Mouse (Mus musculus) small intestine, adult 2 months (tissue): ENCODE results near the gene Erp29. TPM values are rescaled to one million over a fixed set of nuclear protein-coding genes. Genes with fewer than 3 reads are reported as not detected.

Experiments
- H3K27ac ChIP-seq: fragments of 200-500 bp; 2 replicates; pipeline ENCODE4 v1.5.1; 2012; ENCODE audit warnings: low read depth, low read length, control low read depth, inconsistent platforms; ENCODE audit not compliant: insufficient read depth
- H3K27me3 ChIP-seq: fragments of 200-500 bp; 2 replicates; pipeline ENCODE4 v1.6.1; 2012; ENCODE audit warnings: mild to moderate bottlenecking, moderate library complexity, low read length, inconsistent platforms; ENCODE audit not compliant: control insufficient read depth, insufficient read depth
- H3K36me3 ChIP-seq: fragments of 200-500 bp; 2 replicates; pipeline ENCODE4 v1.6.1; 2012; ENCODE audit warnings: mild to moderate bottlenecking, low read length, control low read depth, inconsistent platforms; ENCODE audit not compliant: control insufficient read depth, insufficient read depth
- H3K4me1 ChIP-seq: fragments of 200-500 bp; 2 replicates; pipeline ENCODE4 v1.6.1; 2012; ENCODE audit warnings: low read length, inconsistent platforms, mixed read lengths; ENCODE audit not compliant: control insufficient read depth, insufficient read depth, insufficient read length
- H3K4me3 ChIP-seq: fragments of 200-500 bp; 2 replicates; pipeline ENCODE4 v1.5.1; 2012; ENCODE audit warnings: low read depth, mild to moderate bottlenecking, control low read depth, inconsistent platforms, low read length, moderate library complexity
- CTCF ChIP-seq: fragments of 200-500 bp; IDR thresholded peaks from 2 replicates; pipeline ENCODE4 v1.5.1; 2012; ENCODE audit warnings: low read depth, mild to moderate bottlenecking, control low read depth, inconsistent platforms, low read length, moderate library complexity, mixed read lengths; ENCODE audit not compliant: insufficient replicate concordance, insufficient read length; ENCODE audit errors: extremely low read depth
- POLR2A ChIP-seq: fragments of 200-500 bp; IDR thresholded peaks from 2 replicates; pipeline ENCODE4 v1.6.1; 2012; ENCODE audit warnings: low read depth, mild to moderate bottlenecking, control low read depth, inconsistent platforms, low read length, moderate library complexity
- whole genome bisulfite sequencing: fragments of 180-500 bp; shearing (Covaris S2); methylation state at CpG from one replicate; pipeline ENCODE4 v1.1.7; 2018; 5-methylcytosine and 5-hydroxymethylcytosine counted together
- polyA plus RNA-seq: library from polyadenylated mRNA; depleted of rRNA; stranded (reverse); fragments of >200 nt; gene quantifications from 2 replicates; pipeline ENCODE4 v1.2.3, GENCODE M21; 2012

Erp29 gene
- polyA plus RNA-seq, 1 experiment: 35.6 TPM

DNA sequence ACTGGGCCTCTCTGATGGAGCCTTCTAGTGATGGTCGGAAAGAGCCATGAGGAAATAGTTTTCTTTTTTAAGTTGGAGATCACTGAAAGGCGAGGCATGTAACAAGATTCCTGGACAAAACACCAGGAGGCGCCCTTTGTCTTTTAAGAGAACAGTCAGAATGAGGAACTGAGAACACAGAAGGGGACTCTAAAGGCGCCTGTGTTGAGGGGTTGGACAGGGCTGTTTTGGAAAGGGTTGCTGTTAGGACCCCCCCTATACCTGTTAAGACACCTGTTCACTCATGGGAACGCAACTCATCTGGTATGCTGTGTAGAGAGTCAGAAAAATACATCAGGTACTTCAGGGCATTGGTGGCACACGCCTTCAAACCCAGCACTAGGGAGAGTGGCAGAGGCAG is 2.3 kb downstream of the Erp29 start:
- H3K27ac ChIP-seq: no peak overlapping the region
- no peak for TF ChIP-seq POLR2A
- peak; percentile 40; the same call in 1 of the 2 replicates for TF ChIP-seq CTCF

DNA sequence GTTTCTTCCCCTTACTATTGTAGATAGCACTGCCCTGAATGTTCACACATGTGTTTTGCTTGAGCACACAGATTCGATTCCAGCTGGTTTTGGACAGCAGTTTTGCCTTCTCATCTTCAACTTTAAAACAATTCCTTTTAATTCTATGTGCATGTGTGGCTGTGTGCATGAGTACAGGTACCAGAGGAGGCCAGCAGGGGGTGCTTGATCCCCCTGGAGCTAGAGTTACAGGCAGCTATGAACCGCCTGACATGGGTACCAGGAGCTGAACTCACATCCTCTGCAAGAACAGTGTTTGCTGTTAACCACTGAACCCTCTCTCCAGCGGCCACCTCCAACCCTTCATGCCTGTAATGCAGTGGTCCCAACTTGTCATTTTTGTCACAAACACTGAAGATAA is 3.9 kb downstream of the Erp29 start:
- H3K36me3 ChIP-seq: peaks cover 36% of the 10 kb centered on the region
- H3K27me3 ChIP-seq: no peaks in the 10 kb centered on the region
- peaks cover 6% of the 10 kb centered on the region; the same call in 1 of the 2 replicates for H3K4me1 ChIP-seq
- H3K4me3 ChIP-seq: no peak overlapping the region
- H3K27ac ChIP-seq: no peak overlapping the region
- TF ChIP-seq CTCF: peak; percentile 26; the same call in 1 of the 2 replicates
- TF ChIP-seq POLR2A: no peak
- WGBS: 95% methylated on average over 3 of the region's 3 CpGs

More for the DNA sequence above, 2.3 kb downstream of the Erp29 start:
- WGBS: 40% methylated on average over 6 of the region's 6 CpGs
- peaks cover 18% of the 10 kb centered on the region; the same call in 1 of the 2 replicates for H3K4me1 ChIP-seq
- H3K27me3 ChIP-seq: no peaks in the 10 kb centered on the region
- H3K36me3 ChIP-seq: peaks cover 25% of the 10 kb centered on the region
- no peak overlapping the region for H3K4me3 ChIP-seq

DNA sequence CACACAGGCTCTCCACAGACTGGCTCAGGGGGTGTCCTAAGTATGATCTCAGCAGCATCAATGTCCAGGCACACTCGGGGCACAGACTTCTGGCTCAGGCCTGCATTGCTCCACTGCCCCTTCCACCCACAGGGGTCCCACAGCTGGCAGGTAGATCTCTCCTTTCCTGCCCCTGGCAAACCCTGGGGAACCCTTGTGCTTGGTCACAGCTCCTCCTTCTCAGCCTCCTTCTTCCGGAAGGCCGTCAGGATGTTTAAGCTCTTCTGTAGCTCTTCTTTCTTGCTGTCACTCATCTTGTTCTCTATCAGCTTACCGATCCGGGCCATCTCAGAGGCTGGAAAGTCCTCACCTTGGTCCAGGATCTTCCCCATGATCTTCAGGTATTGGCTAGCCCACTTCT is 7.4 kb downstream of the Erp29 start:
- Histone ChIP-seq H3K36me3 (peaks cover 55% of the 10 kb centered on the region), H3K27ac (no peak overlapping the region)
- WGBS: 86% methylated on average over 5 of the region's 5 CpGs

DNA sequence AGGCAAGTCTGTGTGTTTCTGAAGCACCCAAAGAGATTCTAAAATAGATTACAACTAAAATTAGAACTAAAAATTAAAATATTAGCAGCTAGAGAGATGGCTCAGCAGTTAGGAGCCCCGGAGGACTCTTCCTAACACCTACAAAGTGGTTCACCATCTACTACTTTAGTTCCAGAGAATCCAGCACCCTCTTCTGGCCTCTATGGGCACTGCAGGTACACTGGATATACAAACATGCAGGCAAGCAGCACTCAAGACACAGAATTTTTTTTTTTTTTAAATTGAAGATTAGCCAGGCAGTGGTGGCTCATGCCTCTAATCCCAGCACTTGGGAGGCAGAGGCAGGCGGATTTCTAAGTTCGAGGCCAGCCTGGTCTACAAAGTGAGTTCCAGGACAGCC is 8.8 kb downstream of the Erp29 start:
- Histone ChIP-seq H3K27ac (no peak overlapping the region), H3K36me3 (peaks cover 68% of the 10 kb centered on the region), H3K27me3 (no peaks in the 10 kb centered on the region), H3K4me3 (no peak overlapping the region), H3K4me1 (no peaks in the 10 kb centered on the region)
- TF ChIP-seq CTCF (no peak), POLR2A (no peak)
- 95% methylated on average over 3 of the region's 3 CpGs for WGBS

More for the DNA sequence above, 7.4 kb downstream of the Erp29 start:
- Histone ChIP-seq H3K4me1 (no peaks in the 10 kb centered on the region), H3K4me3 (no peak overlapping the region), H3K27me3 (no peaks in the 10 kb centered on the region)
- no peak for TF ChIP-seq POLR2A
- no peak for TF ChIP-seq CTCF

DNA sequence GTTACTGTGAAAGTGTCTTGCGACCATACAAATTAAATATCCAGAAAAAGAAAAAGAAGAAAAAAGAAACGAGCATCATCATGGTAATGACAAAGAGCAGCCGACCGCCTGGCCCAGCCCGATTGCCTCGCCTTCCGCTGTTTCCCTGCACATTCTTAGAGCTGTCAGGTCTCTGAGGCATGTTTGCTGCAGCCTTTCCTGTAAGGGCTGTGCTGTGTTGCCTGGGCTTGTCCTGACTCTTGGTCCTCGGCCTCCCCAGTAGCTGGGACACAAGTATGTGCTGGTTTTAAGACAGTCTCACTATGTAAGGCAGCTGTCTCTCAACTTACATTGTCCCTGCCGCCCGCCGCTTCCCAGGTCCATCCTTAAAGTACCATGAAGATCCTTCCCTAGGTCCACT is 13.6 kb downstream of the Erp29 start:
- H3K4me3 ChIP-seq: no peak overlapping the region
- no peaks in the 10 kb centered on the region for H3K27me3 ChIP-seq
- 91% methylated on average over 11 of the region's 11 CpGs for WGBS
- H3K4me1 ChIP-seq: no peaks in the 10 kb centered on the region
- no peak overlapping the region for H3K27ac ChIP-seq
- no peak for TF ChIP-seq POLR2A
- no peak for TF ChIP-seq CTCF
- H3K36me3 ChIP-seq: peaks cover 73% of the 10 kb centered on the region

DNA sequence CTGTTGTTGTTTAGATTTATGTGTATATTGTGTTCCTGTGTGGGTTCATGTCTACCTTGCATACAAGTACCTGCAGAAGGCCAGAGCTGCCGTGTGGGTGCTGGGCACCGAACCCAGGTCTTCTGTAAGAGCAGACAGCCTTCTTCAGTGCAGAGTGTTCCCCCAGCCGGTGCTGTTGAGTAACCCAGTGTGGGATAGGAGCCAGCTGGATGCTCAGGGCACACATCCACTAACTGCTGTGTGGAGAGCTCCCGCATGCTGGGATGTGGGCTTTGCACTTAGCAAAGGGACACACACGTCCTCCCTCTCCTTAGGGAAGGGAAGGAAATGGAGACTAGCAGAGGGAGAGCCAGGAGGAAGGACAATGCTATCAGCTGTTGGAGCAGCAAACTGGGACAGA is 14.2 kb downstream of the Erp29 start:
- H3K4me1 ChIP-seq: no peaks in the 10 kb centered on the region
- no peaks in the 10 kb centered on the region for H3K27me3 ChIP-seq
- peaks cover 75% of the 10 kb centered on the region for H3K36me3 ChIP-seq
- no peak overlapping the region for H3K27ac ChIP-seq
- WGBS: 77% methylated on average over 5 of the region's 5 CpGs
- no peak overlapping the region for H3K4me3 ChIP-seq
- TF ChIP-seq POLR2A: no peak
- TF ChIP-seq CTCF: no peak

DNA sequence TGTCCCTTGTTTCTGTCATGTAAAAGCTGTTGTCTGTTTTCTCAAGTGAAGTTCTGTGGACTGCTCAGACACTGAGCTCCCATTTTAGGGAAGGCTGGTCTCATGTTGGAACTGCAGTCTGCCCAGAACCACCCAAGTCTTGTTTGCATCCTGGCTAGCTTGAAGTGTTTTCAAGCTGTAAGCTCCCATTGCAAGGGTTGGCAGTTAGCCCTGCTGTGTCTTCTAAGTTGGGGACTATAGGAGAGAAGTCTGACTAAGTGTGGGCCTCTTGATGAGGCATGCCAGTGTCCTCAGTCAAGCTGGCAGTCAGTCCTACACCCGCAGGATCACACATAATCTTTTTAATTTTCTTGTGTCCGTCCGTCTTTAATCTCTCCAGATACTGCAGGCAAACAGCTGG is 23.4 kb downstream of the Erp29 start:
- H3K27ac ChIP-seq: no peak overlapping the region
- no peaks in the 10 kb centered on the region for H3K4me1 ChIP-seq
- H3K4me3 ChIP-seq: no peak overlapping the region
- H3K27me3 ChIP-seq: no peaks in the 10 kb centered on the region
- WGBS: 95% methylated on average over 3 of the region's 3 CpGs
- peaks cover 81% of the 10 kb centered on the region for H3K36me3 ChIP-seq
- no peak for TF ChIP-seq CTCF
- TF ChIP-seq POLR2A: no peak
